In genomic region chr5:75156554-75157036, GRCm38 (mm10) we compare ENCODE assay signal across 7 mouse cellular contexts. TPM values are rescaled to one million over a fixed set of nuclear protein-coding genes. Genes with fewer than 3 reads are reported as not detected.
DNase-seq lines count a peak whose midpoint lies in the region; ATAC-seq and TF ChIP-seq lines count a peak whose summit lies in the region.

No protein-coding gene starts in this region.

- H3K4me1 ChIP-seq in thymus, adult 2 months (replicated peaks; ENCODE audit: control insufficient read depth, insufficient read depth, low read length), result 0 out of 2 replicates have a peak, but pooled peaks cover 4% of the 10 kb centered on the region
- peaks cover 32% of the 10 kb centered on the region for H3K4me1 ChIP-seq in limb, embryonic 15.5 days
- peaks cover 52% of the 10 kb centered on the region for H3K4me1 ChIP-seq in neural tube, embryonic 13.5 days (replicated peaks)

- 5% methylated on average over 21 of the region's 21 CpGs for WGBS in thymus, adult 2 months
- WGBS in limb, embryonic 15.5 days, result 0% methylated on average over 21 of the region's 21 CpGs
- WGBS in neural tube, embryonic 13.5 days, result 0% methylated on average over 21 of the region's 21 CpGs

- H3K9ac ChIP-seq in limb, embryonic 15.5 days, result peak overlapping the region; percentile 70
- peak overlapping the region; percentile 66 for H3K9ac ChIP-seq in neural tube, embryonic 13.5 days

- TF ChIP-seq POLR2A in thymus, adult 2 months (IDR thresholded peaks at IDR 0.05; ENCODE audit: control insufficient read depth, extremely low read depth, insufficient read depth, low read length, poor library complexity), result no peak

- no peaks in the 10 kb centered on the region for H3K36me3 ChIP-seq in thymus, adult 2 months (ENCODE audit: control insufficient read depth, insufficient read depth, low read length)
- peaks cover 15% of the 10 kb centered on the region; the same call in 1 of the 2 replicates for H3K36me3 ChIP-seq in limb, embryonic 15.5 days
- no peaks in the 10 kb centered on the region for H3K36me3 ChIP-seq in neural tube, embryonic 13.5 days

- intact Hi-C loops in heart, postnatal 36 days (cut with DNase I), result loop anchor here (1.0 to 10.0 kb wide), 8 partner anchors 514 to 1470 kb away; partner anchors contain the start of gene Fip1l1

- H3K4me3 ChIP-seq in thymus, adult 2 months (ENCODE audit: control insufficient read depth, insufficient read depth, low read length), result no peak overlapping the region
- peak overlapping the region; percentile 70 for H3K4me3 ChIP-seq in limb, embryonic 15.5 days
- H3K4me3 ChIP-seq in neural tube, embryonic 13.5 days, result peak overlapping the region; percentile 48

- DNase-seq in thymus, adult 2 months, result peak; percentile 27
- DNase-seq in thymus, adult 18-20 months, result no peak
- peak; percentile 68 for DNase-seq in embryo, embryonic 11 days
- peak; percentile 45 to 53 for DNase-seq in heart, postnatal 36 days
- DNase-seq in yolk sac, embryonic 10.5 days (ENCODE audit: low spot score), result no peak

- no peak for ATAC-seq in limb, embryonic 15.5 days (ENCODE audit: insufficient number of reproducible peaks, low FRiP score, low TSS enrichment, low read depth)
- ATAC-seq in neural tube, embryonic 13.5 days (ENCODE audit: low read depth), result peak; percentile 33

- no peak for TF ChIP-seq CTCF in thymus, adult 2 months (IDR thresholded peaks at IDR 0.05; ENCODE audit: borderline replicate concordance, control insufficient read depth, extremely low read depth, insufficient read depth, low read length, poor library complexity)

- H3K27me3 ChIP-seq in thymus, adult 2 months (ENCODE audit: control insufficient read depth, insufficient read depth, low read length), result peaks cover 8% of the 10 kb centered on the region
- no peaks in the 10 kb centered on the region; the same call in 1 of the 2 replicates for H3K27me3 ChIP-seq in limb, embryonic 15.5 days
- H3K27me3 ChIP-seq in neural tube, embryonic 13.5 days, result peaks cover 45% of the 10 kb centered on the region

- no peaks in the 10 kb centered on the region for H3K9me3 ChIP-seq in limb, embryonic 15.5 days
- no peaks in the 10 kb centered on the region for H3K9me3 ChIP-seq in neural tube, embryonic 13.5 days

- H3K4me2 ChIP-seq in limb, embryonic 15.5 days, result peak overlapping the region; percentile 73
- peak overlapping the region; percentile 71 for H3K4me2 ChIP-seq in neural tube, embryonic 13.5 days

- H3K27ac ChIP-seq in thymus, adult 2 months (ENCODE audit: control insufficient read depth, insufficient read depth, low read length), result no peak overlapping the region
- H3K27ac ChIP-seq in limb, embryonic 15.5 days, result peak overlapping the region; percentile 92
- H3K27ac ChIP-seq in neural tube, embryonic 13.5 days (replicated peaks), result no peak overlapping the region

RNA-seq across cellular contexts. Expression of gene Pdgfra, which starts 4.5 kb away (rescaled TPM):
- polyA plus RNA-seq in thymus, adult 2 months (2012; rRNA removed), result 1.8 and 3.4 TPM in 2 replicates
- 10 to 100 TPM; 30.2 to 31.7 TPM for total RNA-seq in heart, postnatal 36 days (2021)
- polyA plus RNA-seq in limb, embryonic 15.5 days (2015; fragmentation: Nextera tagmentation; extraction: Ambion mirVana), result 82.8 and 96.9 TPM in 2 replicates
- polyA plus RNA-seq in neural tube, embryonic 13.5 days (2015; fragmentation: Nextera tagmentation; extraction: Ambion mirVana), result 11.3 and 16.4 TPM in 2 replicates

Comparison
In these comparisons a context has a peak if more than half of its experiments do, and no peak if none do; other contexts are left out.
1. DNase-seq: peak in thymus, adult 2 months (single experiment), embryo, embryonic 11 days (single experiment) and heart, postnatal 36 days (2 of 2); none in thymus, adult 18-20 months (0 of 2) and yolk sac, embryonic 10.5 days (single experiment).